Mouse (Mus musculus) heart, postnatal 0 days (tissue): ENCODE results near the gene Ubl4a. TPM values are rescaled to one million over a fixed set of nuclear protein-coding genes. Genes with fewer than 3 reads are reported as not detected.

ENCODE experiments used
- ATAC-seq: fragments of 200-750 bp; cut with Nextera tagmentation; 2 replicates; pipeline ENCODE4 v1.8.0; 2017; ENCODE audit warnings: low read depth, moderate number of reproducible peaks, moderate library complexity; ENCODE audit not compliant: insufficient read depth
- DNase-seq: peaks from one replicate; pipeline ENCODE4 v3.0.0-alpha.2; 2016; ENCODE audit warnings: low spot score
- H3K27ac ChIP-seq: fragments of 300-500 bp; sonication (generic); 2 replicates; pipeline ENCODE4 v1.5.1; 2014; ENCODE audit warnings: low read depth, mild to moderate bottlenecking
- H3K27me3 ChIP-seq: fragments of 300-500 bp; sonication (generic); 2 replicates; pipeline ENCODE4 v1.6.1; 2014; ENCODE audit warnings: low read length, mixed read lengths; ENCODE audit not compliant: control insufficient read depth, insufficient read depth
- H3K36me3 ChIP-seq: fragments of 300-500 bp; sonication (generic); replicated peaks from 2 replicates; pipeline ENCODE4 v1.6.1; 2014; ENCODE audit warnings: low read length, mixed read lengths; ENCODE audit not compliant: control insufficient read depth, insufficient read depth
- H3K4me1 ChIP-seq: fragments of 300-500 bp; sonication (generic); 2 replicates; pipeline ENCODE4 v1.6.1; 2014; ENCODE audit warnings: antibody characterized with exemption; ENCODE audit not compliant: control insufficient read depth, insufficient read depth
- H3K4me2 ChIP-seq: fragments of 300-500 bp; sonication (generic); 2 replicates; pipeline ENCODE4 v1.6.1; 2014; ENCODE audit warnings: low read depth, mild to moderate bottlenecking, low read length, moderate library complexity
- H3K4me3 ChIP-seq: fragments of 300-500 bp; sonication (generic); 2 replicates; pipeline ENCODE4 v1.5.1; 2014; ENCODE audit warnings: low read depth, low read length
- H3K9ac ChIP-seq: fragments of 300-500 bp; sonication (generic); replicated peaks from 2 replicates; pipeline ENCODE4 v1.6.1; 2014; ENCODE audit warnings: low read depth, low read length, mixed read lengths
- H3K9me3 ChIP-seq: fragments of 300-500 bp; sonication (generic); replicated peaks from 2 replicates; pipeline ENCODE4 v1.6.1; 2016; ENCODE audit warnings: low read length; ENCODE audit not compliant: control insufficient read depth
- CTCF ChIP-seq: IDR thresholded peaks from 2 replicates; pipeline ENCODE4 v1.5.1; 2016; ENCODE audit warnings: antibody characterized with exemption, control low read depth, low read depth
- EP300 ChIP-seq: IDR thresholded peaks from 2 replicates; pipeline ENCODE4 v1.6.1; 2016; ENCODE audit warnings: antibody characterized with exemption, low read depth
- WGBS: fragments of 180-500 bp; shearing (Covaris S2); extraction: QIAGEN DNeasy Blood & Tissue Kit; methylation state at CpG from one replicate; pipeline ENCODE4 v1.1.7; 2014; 5-methylcytosine and 5-hydroxymethylcytosine counted together
- polyA plus RNA-seq: library from polyadenylated mRNA; unstranded; fragments of >200 nt; fragmentation: Nextera tagmentation; extraction: Ambion mirVana; gene quantifications from 2 replicates; pipeline ENCODE4 v1.2.1, GENCODE M21; 2015
- total RNA-seq: library from RNA; depleted of rRNA; stranded (reverse); fragments of >200 nt; gene quantifications from 2 replicates; pipeline ENCODE4 v1.2.3, GENCODE M21; 2014; ENCODE audit warnings: low replicate concordance; rRNA removed

Ubl4a gene
- total RNA-seq (44.2 and 58.2 TPM in 2 replicates), polyA plus RNA-seq (49.8 and 50.8 TPM in 2 replicates)

DNA sequence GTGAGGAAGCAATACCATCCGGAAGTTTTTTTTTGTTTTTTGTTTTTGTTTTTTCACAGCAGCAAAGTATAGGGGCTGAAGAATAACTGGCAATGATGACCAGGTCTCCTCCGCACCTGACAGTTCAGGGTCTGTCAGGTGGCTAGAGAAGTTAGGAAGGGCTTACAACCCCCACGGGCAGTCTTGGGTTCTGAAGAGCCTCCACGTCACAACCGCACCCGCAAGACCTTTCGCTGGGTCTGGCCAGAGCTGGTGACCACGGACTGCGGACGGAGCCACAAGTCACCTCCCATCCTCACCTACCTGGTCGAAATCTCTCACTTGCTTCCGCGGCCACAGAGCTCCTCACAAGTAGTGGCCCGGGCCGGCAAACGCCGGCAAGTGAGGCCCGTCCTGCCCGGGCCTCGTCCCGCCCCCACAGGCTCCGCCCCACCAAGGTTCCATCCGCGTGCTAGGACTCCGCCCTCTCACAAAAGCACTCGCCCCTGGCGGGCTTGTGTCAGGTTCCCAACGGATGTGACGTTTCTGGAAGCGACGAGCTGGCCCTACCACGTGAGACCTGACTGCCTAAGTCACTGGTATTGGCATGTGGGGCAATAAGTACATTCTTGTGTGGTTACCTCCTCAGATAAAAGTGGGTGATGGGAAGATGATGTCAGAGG lies at the start of gene Ubl4a, which contains the start of gene Slc10a3:
Gene Ubl4a, minus strand, starts transcription at position 331 of the 662 bp plus-strand sequence.
Gene Slc10a3, minus strand, starts transcription at position 462 of the 662 bp plus-strand sequence.
- no peaks in the 10 kb centered on the region for H3K4me1 ChIP-seq
- no peak for TF ChIP-seq EP300
- TF ChIP-seq CTCF: no peak
- no peaks in the 10 kb centered on the region for H3K9me3 ChIP-seq
- no peaks in the 10 kb centered on the region for H3K36me3 ChIP-seq
- H3K27ac ChIP-seq: no peak within 1 kb of the TSS
- peak within 1 kb of the TSS; percentile 24 for H3K9ac ChIP-seq
- H3K27me3 ChIP-seq: no peaks in the 10 kb centered on the region
- peak within 1 kb of the TSS; percentile 48 for H3K4me3 ChIP-seq
- ATAC-seq (peak; percentile 94), DNase-seq (peak; percentile 75)
- 18% methylated on average over 32 of the region's 32 CpGs for WGBS
- peak within 1 kb of the TSS; percentile 74 for H3K4me2 ChIP-seq

GRCm38 (mm10) chrX:74413377-74413776 lies 40.4 kb upstream of the Ubl4a start:
- Histone ChIP-seq H3K4me2 (no peak overlapping the region), H3K9me3 (no peaks in the 10 kb centered on the region), H3K27me3 (no peaks in the 10 kb centered on the region), H3K27ac (no peak overlapping the region), H3K4me1 (no peaks in the 10 kb centered on the region), H3K4me3 (no peak overlapping the region), H3K9ac (no peak overlapping the region), H3K36me3 (no peaks in the 10 kb centered on the region)
- ATAC-seq: peak; percentile 73
- DNase-seq: peak; percentile 63
- TF ChIP-seq CTCF: peak; percentile 96
- no peak for TF ChIP-seq EP300

GRCm38 (mm10) chrX:74408340-74408739 lies 35.3 kb upstream of the Ubl4a start:
- H3K36me3 ChIP-seq: no peaks in the 10 kb centered on the region
- no peak overlapping the region for H3K9ac ChIP-seq
- TF ChIP-seq CTCF: no peak
- TF ChIP-seq EP300: no peak
- no peaks in the 10 kb centered on the region for H3K4me1 ChIP-seq
- H3K27me3 ChIP-seq: no peaks in the 10 kb centered on the region
- H3K27ac ChIP-seq: no peak overlapping the region
- ATAC-seq: no peak
- no peaks in the 10 kb centered on the region for H3K9me3 ChIP-seq
- WGBS: 47% methylated on average over 2 of the region's 2 CpGs
- no peak overlapping the region for H3K4me2 ChIP-seq
- H3K4me3 ChIP-seq: no peak overlapping the region
- no peak for DNase-seq

DNA sequence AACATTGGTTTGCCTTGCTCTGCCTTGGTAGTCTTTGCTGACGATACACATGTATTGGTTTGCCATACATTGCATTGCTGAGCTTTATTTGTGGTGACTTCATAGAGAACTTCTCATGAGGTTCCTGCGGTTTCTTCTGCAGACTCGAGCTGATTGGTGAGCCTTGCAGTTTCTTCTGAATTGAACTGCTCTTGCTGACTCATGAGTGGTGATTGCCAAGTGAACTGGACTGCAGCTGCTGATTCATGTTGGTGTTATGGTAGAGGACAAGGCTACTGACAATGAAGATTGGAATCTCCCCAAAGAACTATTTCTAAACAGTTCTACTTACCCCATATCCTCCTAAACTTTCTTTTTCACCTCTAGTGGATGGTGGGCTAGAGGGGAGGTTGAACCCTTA lies 27.1 kb upstream of the Ubl4a start:
- no peak overlapping the region for H3K9ac ChIP-seq
- no peaks in the 10 kb centered on the region for H3K36me3 ChIP-seq
- WGBS: 73% methylated on average over 3 of the region's 3 CpGs
- no peaks in the 10 kb centered on the region for H3K4me1 ChIP-seq
- ATAC-seq (no peak), DNase-seq (no peak)
- no peak overlapping the region for H3K27ac ChIP-seq
- no peak overlapping the region for H3K4me3 ChIP-seq
- no peaks in the 10 kb centered on the region for H3K27me3 ChIP-seq
- no peaks in the 10 kb centered on the region for H3K9me3 ChIP-seq
- TF ChIP-seq EP300 (no peak), CTCF (no peak)
- H3K4me2 ChIP-seq: no peak overlapping the region

DNA sequence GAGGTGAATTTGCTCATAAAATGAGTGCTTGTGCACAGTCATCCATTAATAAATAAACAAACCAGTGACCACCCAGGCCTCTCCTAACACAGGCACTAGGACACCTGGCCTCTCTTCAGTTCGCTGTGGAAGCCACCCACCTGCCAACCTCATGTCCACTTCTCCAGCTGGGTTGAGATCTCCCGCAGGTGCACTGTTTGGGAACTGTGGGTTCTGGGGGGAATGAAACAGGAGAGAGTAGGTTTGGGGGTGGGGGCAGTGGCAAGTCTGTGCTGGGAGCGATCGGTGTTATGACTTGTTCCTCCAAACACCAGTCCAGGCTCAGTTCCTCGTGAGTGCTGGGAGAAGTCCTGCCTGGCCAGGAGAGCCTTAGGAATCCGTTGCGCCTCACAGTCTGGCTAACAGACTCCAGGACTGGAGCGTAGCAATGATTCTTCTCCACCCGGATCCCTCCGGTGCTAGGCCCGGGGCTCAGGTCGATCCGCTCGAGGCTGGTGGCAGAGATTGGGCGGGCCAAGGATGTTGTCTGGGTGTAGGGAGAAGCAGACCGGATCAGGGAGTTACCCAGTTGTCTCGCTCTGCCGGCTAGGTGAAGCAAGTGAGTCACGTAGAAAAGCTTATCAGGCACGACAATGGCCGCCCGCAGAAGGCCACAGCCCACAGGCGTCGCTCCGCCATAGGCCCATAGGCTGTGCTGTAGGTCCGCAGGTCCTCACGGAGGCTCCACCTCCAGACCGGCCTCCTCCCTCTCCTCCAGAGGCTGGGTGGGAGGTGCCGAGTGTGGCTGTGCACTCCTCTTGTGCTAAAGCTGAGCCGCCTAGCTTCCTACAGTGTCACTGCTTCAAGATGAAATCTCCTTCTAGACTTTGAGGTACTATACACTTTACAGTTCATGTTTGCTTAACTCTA lies 19.8 kb upstream of the Ubl4a start, which contains the start of the genes Fam3a and Ikbkg:
Gene Fam3a, minus strand, starts transcription at position 738 of the 909 bp plus-strand sequence.
Gene Ikbkg, plus strand, starts transcription at position 756 of the 909 bp plus-strand sequence.
- peak within 1 kb of the TSS; percentile 91 for H3K27ac ChIP-seq
- peak; percentile 46 for TF ChIP-seq CTCF
- 0 out of 2 replicates have a peak, but pooled peaks have one; percentile 48 for TF ChIP-seq EP300
- H3K9ac ChIP-seq: peak within 1 kb of the TSS; percentile 78
- H3K4me1 ChIP-seq: no peaks in the 10 kb centered on the region
- no peaks in the 10 kb centered on the region for H3K27me3 ChIP-seq
- no peaks in the 10 kb centered on the region for H3K36me3 ChIP-seq
- ATAC-seq: peak; percentile 100
- no peaks in the 10 kb centered on the region for H3K9me3 ChIP-seq
- peak; percentile 84 for DNase-seq
- WGBS: 17% methylated on average over 30 of the region's 30 CpGs
- peak within 1 kb of the TSS; percentile 61 for H3K4me3 ChIP-seq
- H3K4me2 ChIP-seq: peak within 1 kb of the TSS; percentile 69
